Mouse (Mus musculus) common myeloid progenitor, adult 5-6 weeks (primary cell): ENCODE measurements around the gene Enthd1. TPM values are rescaled to one million over a fixed set of nuclear protein-coding genes. Genes with fewer than 3 reads are reported as not detected.

Source experiments
- ATAC-seq: replicated peaks from 2 replicates; pipeline ENCODE4 v1.8.0; 2016; ENCODE audit warnings: low read depth, mild to moderate bottlenecking, moderate TSS enrichment, inconsistent platforms; ENCODE audit not compliant: poor library complexity, severe bottlenecking
- total RNA-seq: library from RNA; stranded (forward); fragments of 200-1000, 187-1606 nt; gene quantifications from 2 replicates; pipeline ENCODE4 v1.2.3, GENCODE M21; 2017

Gene Enthd1
- total RNA-seq, 1 experiment from 2014 or later = not detected

DNA sequence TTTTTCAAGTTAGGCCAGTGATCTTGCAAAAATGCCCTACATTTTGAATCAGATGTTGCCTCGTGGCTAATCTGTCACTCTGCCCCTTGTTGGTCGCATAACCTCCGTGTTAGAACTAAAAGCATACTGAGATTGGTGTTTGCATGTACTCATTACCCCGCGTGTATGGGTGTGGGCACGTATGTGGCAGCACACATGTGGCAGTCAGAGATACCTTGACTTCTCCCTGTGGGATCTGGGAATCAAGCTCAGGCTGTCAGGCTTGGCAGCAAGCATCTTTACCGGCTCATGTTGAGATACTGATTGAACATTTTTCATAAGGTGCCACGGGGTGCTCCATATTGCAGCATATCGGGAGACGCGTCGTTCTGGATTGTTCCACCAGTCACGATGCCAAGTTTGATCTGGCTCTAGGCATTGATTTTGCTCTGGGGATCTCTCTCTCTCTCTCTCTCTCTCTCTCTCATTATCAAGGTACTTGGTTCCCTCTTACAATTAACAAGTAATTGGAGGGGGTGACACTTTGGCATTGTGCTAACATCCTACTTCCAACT, 10.9 kb upstream of the Enthd1 start:
- no peak for ATAC-seq

- ATAC-seq = no peak
Measured at GRCm38 (mm10) chr15:80574211-80575040, 9.5 kb upstream of the Enthd1 start.

DNA sequence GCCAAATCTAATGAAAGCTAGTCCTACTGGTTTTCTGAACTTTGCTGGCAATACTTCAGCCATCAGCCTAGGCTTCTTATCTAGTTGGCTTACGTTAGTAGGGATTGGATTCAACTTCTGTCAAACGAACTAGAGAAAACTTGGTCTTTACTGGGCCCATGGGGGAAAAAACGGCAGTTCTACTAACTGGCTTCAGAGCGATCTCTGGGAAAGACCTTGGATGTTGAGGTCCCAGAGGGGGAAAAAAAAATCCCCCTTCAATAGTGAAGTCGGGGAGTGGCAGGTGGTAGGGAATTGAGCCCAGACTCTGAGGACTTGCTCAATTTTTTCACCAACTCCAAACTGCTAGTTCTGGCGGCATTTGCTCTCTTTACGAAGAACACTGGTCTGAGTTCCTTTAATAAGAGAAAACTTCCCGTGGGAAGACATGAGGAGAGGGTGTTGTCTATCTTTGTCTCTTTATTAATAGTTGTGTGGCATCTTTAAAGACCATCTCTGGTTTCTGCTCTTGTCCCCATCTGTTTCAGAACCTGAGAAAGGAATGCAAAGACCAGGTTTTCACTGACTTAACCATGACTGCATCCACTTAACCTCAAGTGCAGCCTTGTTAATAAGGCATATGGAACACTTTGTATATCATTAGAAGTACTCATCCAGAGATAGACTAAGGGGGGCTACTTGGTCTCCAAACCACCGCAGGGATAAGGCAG, 8.0 kb upstream of the Enthd1 start:
- ATAC-seq = no peak

DNA sequence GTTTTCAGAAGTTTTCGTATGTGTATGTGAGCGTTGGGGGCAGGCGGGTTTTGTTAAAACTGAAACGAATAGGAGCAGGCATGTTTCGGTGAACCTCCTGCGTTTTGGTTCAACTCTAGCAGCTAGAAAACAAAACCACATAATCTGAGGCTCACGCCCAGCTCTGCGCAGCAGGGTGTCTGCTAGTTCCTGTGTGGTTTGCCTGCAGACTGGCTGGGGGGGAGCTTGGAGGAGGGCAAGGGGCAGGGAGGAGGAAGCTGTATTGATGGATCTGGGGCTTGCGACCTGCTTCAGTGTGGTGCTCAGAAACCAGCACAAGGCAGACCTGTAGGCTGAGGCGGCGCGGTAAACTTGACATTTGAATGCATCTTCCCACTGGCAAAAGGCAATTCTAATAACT, 7.3 kb upstream of the Enthd1 start, which contains the start of gene Grap2:
TSS of gene Grap2 (plus strand) at position 304 of the 400 bp plus-strand sequence.
- ATAC-seq = peak; percentile 97

DNA sequence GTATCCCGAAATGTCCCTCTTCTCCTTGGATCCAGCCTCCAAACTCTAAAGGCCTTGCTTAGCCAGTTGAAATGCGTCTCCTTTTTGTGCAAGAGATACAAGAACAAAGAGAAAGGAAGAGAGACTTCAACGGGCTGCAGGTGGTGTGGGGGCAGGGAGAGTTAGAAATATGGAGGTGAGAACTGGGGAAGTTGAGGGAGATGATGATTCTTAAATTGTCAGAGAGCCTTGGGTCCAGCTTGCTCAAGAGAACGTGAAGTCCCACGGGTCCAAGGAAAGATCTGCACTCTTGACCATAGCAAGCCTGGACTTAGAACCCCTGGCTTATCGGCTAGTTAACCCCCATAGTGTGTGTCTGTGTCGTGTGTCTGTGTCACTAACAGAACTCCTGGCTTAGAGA, 6.7 kb upstream of the Enthd1 start:
- ATAC-seq = no peak

DNA sequence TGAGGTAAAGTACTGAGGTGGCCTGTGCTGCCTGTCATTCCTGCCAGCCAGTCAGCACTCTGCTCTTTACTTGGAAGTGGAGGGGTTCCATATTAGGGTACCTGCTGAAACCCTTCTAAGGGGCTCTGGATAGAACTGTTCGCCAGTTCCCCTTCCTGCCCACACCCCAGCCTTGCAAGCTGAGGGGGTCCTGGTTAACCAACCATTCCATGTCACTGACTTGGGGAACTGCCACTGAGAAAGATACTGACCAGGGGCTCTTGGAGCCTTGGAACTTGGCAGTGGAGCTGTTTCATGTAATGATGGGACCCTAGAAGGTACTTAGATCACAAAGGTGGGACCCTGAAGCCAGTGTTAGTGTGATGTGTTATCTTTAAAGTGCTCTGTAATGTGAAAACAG, 5.3 kb upstream of the Enthd1 start:
- no peak for ATAC-seq

DNA sequence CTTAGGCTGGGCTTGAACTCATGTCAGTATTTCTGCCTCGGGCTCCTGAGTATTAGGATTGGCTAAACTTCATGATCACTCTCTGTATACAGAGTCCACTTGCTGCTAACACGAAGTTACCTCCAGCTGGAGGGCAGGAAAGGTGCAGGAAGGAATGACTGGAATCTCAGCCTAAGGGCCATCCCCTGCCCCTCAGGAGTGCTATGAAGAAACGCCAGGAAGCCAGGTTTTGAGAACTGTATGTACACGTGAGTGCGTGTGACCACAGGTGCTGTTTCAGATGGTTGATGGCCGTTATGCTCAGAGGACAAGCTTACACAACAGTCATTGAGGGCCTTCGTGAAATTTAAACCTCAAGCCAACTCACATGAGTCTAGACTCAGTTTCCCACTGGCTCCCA, 4.2 kb upstream of the Enthd1 start:
- no peak for ATAC-seq

- ATAC-seq = no peak
Measured at GRCm38 (mm10) chr15:80567731-80568130, 2.8 kb upstream of the Enthd1 start.

- no peak for ATAC-seq
Measured at GRCm38 (mm10) chr15:80567139-80567538, 2.2 kb upstream of the Enthd1 start.

GRCm38 (mm10) chr15:80566696-80567095, 1.7 kb upstream of the Enthd1 start:
- ATAC-seq = no peak

DNA sequence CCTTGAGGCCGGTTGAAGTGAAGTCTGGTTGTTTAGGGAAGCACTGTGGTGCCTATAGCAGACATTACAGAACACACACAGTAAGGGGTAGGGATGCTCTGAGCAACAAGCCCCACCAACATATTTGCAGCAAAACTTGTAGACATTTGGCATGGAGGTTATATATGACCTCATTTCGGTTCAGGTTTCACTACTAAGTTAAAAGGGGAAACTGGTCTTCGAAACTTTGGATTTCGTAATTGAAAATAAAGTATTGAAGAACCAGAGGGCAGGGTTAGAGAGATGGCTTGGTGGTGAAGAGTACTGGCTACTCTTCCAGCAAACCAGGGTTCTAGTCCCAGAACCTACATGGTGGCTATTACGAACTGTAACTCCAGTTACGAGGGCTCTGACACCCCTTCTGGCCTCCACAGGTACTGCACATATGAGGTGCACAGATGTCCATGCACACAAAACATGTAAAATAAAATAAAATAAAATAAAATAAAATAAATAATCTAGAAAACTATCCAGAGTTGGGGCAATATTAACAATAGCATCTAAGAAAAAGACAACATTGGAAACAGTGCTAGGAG, 1.2 kb downstream of the Enthd1 start:
- peak; percentile 19; the same call in 1 of the 2 replicates for ATAC-seq

GRCm38 (mm10) chr15:80562446-80562845, 2.5 kb downstream of the Enthd1 start:
- no peak for ATAC-seq

DNA sequence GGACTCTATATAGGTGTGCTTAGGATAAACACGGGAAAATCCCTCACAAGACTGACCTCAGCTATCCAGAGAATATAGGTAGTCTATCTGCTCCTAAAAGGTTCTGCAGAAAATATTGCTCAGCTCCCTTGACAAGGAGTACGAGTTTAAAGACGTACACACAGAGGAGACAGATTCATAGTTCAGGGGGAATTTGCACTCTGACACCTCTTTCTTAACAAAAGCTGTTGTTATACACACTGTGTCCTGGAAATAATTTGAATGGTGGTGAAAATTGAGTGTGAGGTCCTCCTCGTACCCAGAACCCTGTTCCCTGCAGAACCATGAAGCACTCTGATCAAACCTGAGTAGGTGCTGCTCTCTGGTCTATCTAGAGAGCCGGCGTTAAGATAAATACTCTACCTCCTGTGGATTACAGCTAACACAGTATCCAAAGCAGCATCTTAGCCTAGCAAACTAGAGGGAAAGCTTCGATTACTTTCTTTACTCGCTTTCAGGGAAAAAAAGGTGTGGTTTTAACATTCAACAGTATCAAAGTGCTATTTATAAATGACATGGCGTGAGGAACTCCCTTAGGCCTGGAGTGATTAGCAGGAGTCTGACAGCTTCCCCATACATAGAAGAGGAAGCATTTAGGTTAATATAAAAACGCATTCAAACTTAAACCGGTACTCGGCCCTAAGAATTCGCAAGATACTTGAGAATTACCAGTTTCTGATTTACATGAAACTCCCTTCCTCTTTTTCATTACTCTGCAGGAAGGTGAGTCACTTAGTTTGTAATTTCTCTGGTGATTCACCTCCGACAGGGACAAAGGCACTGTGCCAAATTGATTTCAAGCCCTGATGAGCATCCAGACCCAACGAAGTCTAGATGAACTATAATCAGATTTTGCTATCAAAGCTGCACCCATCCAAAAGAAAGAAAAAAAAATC, 4.0 kb downstream of the Enthd1 start:
- peak; percentile 62 for ATAC-seq

DNA sequence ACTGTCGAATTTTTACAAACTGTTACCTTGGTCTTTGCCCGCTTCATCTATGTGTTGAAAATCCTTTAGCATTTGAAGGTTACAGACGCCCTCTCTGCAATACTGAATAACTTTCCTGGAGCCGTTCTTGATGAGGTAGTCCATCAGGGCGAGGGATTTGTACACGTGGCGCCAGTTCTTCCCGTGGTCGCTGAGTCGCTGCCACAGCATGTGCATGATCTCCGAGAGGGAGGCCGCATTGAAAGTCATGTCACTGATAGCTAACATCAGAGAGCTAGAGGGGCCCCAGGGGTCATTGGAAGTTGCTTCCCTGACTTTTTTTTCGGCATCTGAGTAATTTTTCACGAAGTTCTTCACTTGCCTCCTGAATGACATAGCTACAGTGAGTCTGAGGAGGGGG, 5.0 kb downstream of the Enthd1 start:
- ATAC-seq = no peak

- no peak for ATAC-seq
Measured at GRCm38 (mm10) chr15:80559534-80559933, 5.4 kb downstream of the Enthd1 start.

DNA sequence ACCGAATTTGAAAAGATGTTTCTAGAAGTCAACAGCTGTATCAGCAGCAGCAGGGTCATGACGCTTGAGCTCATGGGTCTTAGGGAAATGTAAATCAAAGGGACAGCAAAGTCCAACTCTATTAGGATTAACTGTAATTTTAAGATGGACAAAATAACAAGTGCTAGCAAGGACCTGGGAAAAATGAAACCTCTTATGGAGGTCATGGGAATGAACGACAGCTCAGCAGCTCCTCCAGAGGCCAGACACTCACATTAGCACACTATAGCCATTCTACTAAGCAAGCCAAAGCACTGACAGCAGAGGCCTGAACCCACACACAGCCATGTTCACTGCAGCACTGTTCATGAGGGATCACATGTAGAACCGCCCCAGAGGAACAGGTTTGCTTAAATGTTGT, 7.2 kb downstream of the Enthd1 start:
- no peak for ATAC-seq

DNA sequence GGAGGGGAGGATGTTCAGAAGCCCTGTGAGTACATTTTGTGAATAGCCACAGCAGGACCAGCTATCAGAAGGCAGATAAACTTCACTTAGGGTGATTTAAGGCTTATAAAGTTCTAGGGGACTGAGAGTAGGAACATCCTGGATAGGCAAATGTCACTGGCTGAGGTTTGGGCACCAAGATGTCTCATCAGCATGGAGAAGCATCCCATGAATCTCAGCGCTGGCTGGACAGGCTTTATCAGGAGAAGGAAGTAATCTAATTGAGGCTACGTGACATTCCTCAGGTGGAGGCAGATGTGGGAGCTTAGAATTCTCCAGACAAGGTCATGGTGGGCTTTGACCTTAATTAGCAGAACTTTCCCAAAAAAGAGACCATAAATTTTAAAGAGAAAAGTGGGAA, 8.9 kb downstream of the Enthd1 start:
- ATAC-seq = no peak

DNA sequence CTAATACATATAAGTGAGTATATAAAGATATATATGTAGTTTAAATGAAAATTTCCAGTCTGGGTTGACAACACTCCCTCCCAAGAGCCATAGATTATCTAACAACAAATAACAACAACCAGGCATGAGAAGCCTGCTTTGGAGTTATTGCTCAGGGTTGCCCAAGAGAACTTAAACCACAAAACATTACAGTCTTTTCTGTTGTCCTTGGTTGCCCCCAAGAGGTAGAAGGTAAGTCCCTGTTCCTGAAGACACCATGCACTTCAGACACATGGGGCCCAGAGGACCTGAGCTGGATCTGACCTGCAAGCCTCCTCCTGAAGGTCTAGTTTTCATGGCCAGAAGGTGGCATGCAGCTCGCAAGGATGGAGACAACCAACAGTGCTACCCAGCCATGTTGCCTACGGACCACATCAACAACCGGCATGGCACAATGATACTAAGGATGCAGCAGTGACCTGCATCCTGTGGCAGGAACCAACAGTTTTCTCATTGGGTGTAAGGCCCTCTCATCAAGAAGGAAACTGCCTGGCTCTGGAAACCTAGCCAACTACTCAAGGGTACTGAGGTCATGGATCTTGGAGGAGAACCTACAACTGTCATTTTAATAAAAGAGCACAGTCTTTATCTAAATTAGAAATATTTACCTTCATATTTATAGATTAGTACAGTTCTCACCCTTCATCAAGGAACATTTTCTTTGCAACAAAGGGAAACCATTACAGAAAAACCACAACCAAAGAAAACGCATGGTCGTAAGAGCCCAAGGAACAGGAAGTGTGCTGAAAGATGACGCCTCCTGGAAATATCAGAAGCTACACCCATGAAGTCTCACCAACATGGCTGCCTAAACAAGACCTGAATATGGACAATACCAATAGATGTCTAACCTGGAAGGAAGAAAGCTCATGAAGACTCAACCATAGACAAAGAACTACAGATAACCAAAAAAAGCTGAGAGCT, 9.8 kb downstream of the Enthd1 start:
- ATAC-seq = peak; percentile 47; the same call in 1 of the 2 replicates

- no peak for ATAC-seq
Measured at GRCm38 (mm10) chr15:80545430-80545829, 19.5 kb downstream of the Enthd1 start.
